In the genomic region with DNA sequence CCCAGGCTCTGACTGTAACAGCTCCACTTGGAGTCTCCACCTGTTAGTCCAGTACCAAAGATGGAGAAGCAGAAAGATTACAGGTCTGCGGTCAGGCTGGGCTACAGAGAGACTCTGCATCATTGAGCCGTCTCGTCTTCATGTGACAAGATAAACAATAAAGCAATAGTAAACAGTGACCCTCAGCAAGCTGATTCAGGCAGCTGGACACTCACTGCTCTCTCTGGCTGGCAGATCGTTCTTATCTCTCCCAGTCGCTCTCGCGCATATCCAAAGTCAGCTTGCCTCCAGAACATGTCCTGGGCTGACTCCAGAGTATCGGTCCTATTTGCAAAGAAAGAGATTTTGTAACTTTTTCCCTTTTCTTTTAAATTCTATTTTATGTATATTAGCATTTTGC, we compare ENCODE assay signal across 23 mouse cellular contexts. TPM values are rescaled to one million over a fixed set of nuclear protein-coding genes. Genes with fewer than 3 reads are reported as not detected.
DNase-seq lines count a peak whose midpoint lies in the region; ATAC-seq and TF ChIP-seq lines count a peak whose summit lies in the region.
"Had no signal": no experiment of that assay in that cellular context is flagged by ENCODE, and none has a peak within 500 bp of the region (broad histone marks: within the 10 kb centered on the region; RNA-seq: fewer than 3 reads in every experiment).

No protein-coding gene starts in this region.

- 0 out of 2 replicates have a peak, but pooled peaks have one; percentile 11 for TF ChIP-seq EP300 in lung, postnatal 0 days (IDR thresholded peaks at IDR 0.05)

- no peak overlapping the region for H3K27ac ChIP-seq in heart, embryonic 13.5 days (replicated peaks)
- no peak overlapping the region for H3K27ac ChIP-seq in lung, postnatal 0 days (ENCODE audit: low read length)
- H3K27ac ChIP-seq: embryonic facial prominence, embryonic 15.5 days; forebrain, embryonic 10.5 days; heart, embryonic 15.5 days; hindbrain, embryonic 12.5 days had no signal

- peaks cover 5% of the 10 kb centered on the region; the same call in 1 of the 2 replicates for H3K9me3 ChIP-seq in heart, embryonic 13.5 days
- H3K9me3 ChIP-seq in lung, postnatal 0 days (ENCODE audit: low read length) = no peaks in the 10 kb centered on the region
- H3K9me3 ChIP-seq: embryonic facial prominence, embryonic 15.5 days; forebrain, embryonic 10.5 days; G1E; heart, embryonic 15.5 days; hindbrain, embryonic 12.5 days had no signal

- H3K4me1 ChIP-seq in heart, embryonic 13.5 days = peaks cover 23% of the 10 kb centered on the region
- peaks cover 11% of the 10 kb centered on the region; the same call in 1 of the 2 replicates for H3K4me1 ChIP-seq in lung, postnatal 0 days (ENCODE audit: insufficient read depth, low read depth, low read length)

- 41% methylated on average over 8 of the region's 8 CpGs for WGBS in heart, embryonic 13.5 days
- 41% methylated on average over 8 of the region's 8 CpGs for WGBS in lung, postnatal 0 days

- H3K36me3 ChIP-seq in heart, embryonic 13.5 days = peaks cover 54% of the 10 kb centered on the region
- peaks cover 20% of the 10 kb centered on the region for H3K36me3 ChIP-seq in lung, postnatal 0 days (ENCODE audit: insufficient read depth, low read length)

- TF ChIP-seq CTCF in lung, postnatal 0 days (IDR thresholded peaks at IDR 0.05) = no peak

- no peak for DNase-seq in heart, postnatal 36 days
- peak; percentile 33 for DNase-seq in lung, postnatal 0 days (ENCODE audit: low spot score)
- no peak for DNase-seq in lung, adult 18-20 months
- DNase-seq in adrenal gland, postnatal 36 days = peak; percentile 32 to 49
- DNase-seq in kidney, adult 9 months = no peak
- DNase-seq: cerebellum, adult 11 months; cerebellum, adult 8-10 months; cerebellum, postnatal 14 days; embryo, embryonic 11 days; gastrocnemius, postnatal 36 days had no signal

- no peak overlapping the region for H3K4me2 ChIP-seq in heart, embryonic 13.5 days
- H3K4me2 ChIP-seq in lung, postnatal 0 days (replicated peaks; ENCODE audit: low read depth, low read length) = no peak overlapping the region
- H3K4me2 ChIP-seq: embryonic facial prominence, embryonic 15.5 days; heart, embryonic 15.5 days; hindbrain, embryonic 12.5 days had no signal

- intact Hi-C loops in heart, postnatal 36 days (cut with DNase I) = no loop called here

- H3K9ac ChIP-seq in heart, embryonic 13.5 days = 0 out of 2 replicates have a peak overlapping the region, but pooled peaks have one; percentile 5
- H3K9ac ChIP-seq in lung, postnatal 0 days (replicated peaks; ENCODE audit: low read depth) = no peak overlapping the region
- H3K9ac ChIP-seq: embryonic facial prominence, embryonic 15.5 days; heart, embryonic 15.5 days; hindbrain, embryonic 12.5 days had no signal

- H3K27me3 ChIP-seq in heart, embryonic 13.5 days (replicated peaks) = no peaks in the 10 kb centered on the region
- no peaks in the 10 kb centered on the region for H3K27me3 ChIP-seq in lung, postnatal 0 days (replicated peaks; ENCODE audit: insufficient read depth, low read length)
- H3K27me3 ChIP-seq: embryonic facial prominence, embryonic 15.5 days; heart, embryonic 15.5 days; hindbrain, embryonic 12.5 days had no signal

- H3K4me3 ChIP-seq in heart, embryonic 13.5 days = no peak overlapping the region
- H3K4me3 ChIP-seq in lung, postnatal 0 days (ENCODE audit: low read depth, low read length) = no peak overlapping the region
- H3K4me3 ChIP-seq: embryonic facial prominence, embryonic 15.5 days; erythroblast, embryonic 14.5 days; forebrain, embryonic 10.5 days; heart, embryonic 15.5 days; hindbrain, embryonic 12.5 days had no signal

- ATAC-seq in heart, embryonic 13.5 days (ENCODE audit: extremely low read depth, insufficient number of reproducible peaks, low FRiP score, low TSS enrichment) = no peak
- no peak for ATAC-seq in lung, postnatal 0 days
- ATAC-seq in megakaryocyte-erythroid progenitor cell, adult 5-6 weeks (replicated peaks; ENCODE audit: low FRiP score, low TSS enrichment, poor library complexity, severe bottlenecking) = 0 out of 2 replicates have a peak, but pooled peaks have one; percentile 40
- ATAC-seq: CD4-positive, CD25-positive, alpha-beta regulatory T cell, adult 4 months; forebrain, embryonic 14.5 days; hindbrain, embryonic 16.5 days; inflammation-experienced regulatory T-cells, adult 6 months; intestine, postnatal 0 days had no signal

RNA-seq across cellular contexts. Expression of gene Eogt, which starts 6.4 kb away (rescaled TPM):
- polyA plus RNA-seq in heart, embryonic 13.5 days (2015; fragmentation: Nextera tagmentation; extraction: Ambion mirVana) = 11.1 and 12.6 TPM in 2 replicates
- 10 to 100 TPM; 14.5 to 17.0 TPM for total RNA-seq in heart, postnatal 36 days (2021)
- polyA plus RNA-seq in lung, postnatal 0 days (2015; fragmentation: Nextera tagmentation; extraction: Ambion mirVana) = 15.3 and 15.5 TPM in 2 replicates
- 10 to 100 TPM; 37.2 to 44.2 TPM for total RNA-seq in adrenal gland, postnatal 36 days (2021)
- total RNA-seq in megakaryocyte-erythroid progenitor cell, adult 5-6 weeks (2014; fragmentation: Nextera tagmentation) = 2.5 and 4.5 TPM in 2 replicates
- total RNA-seq in megakaryocyte-erythroid progenitor cell, adult 5-6 weeks (2017) = 8.3 and 9.9 TPM in 2 replicates
- polyA plus RNA-seq: erythroblast, embryonic 14.5 days had no signal

RNA-seq across cellular contexts. Expression of gene Tmf1, which starts 36.3 kb away (rescaled TPM):
- 23.6 and 25.7 TPM in 2 replicates for polyA plus RNA-seq in heart, embryonic 13.5 days (2015; fragmentation: Nextera tagmentation; extraction: Ambion mirVana)
- total RNA-seq in heart, postnatal 36 days (2021) = 10 to 100 TPM; 38.5 to 39.7 TPM
- polyA plus RNA-seq in lung, postnatal 0 days (2015; fragmentation: Nextera tagmentation; extraction: Ambion mirVana) = 51.0 and 53.9 TPM in 2 replicates
- 10 to 100 TPM; 52.9 to 53.6 TPM for total RNA-seq in adrenal gland, postnatal 36 days (2021)
- 19.1 and 29.5 TPM in 2 replicates for total RNA-seq in megakaryocyte-erythroid progenitor cell, adult 5-6 weeks (2014; fragmentation: Nextera tagmentation)
- 85.9 and 109 TPM in 2 replicates for total RNA-seq in megakaryocyte-erythroid progenitor cell, adult 5-6 weeks (2017)

Comparison
In these comparisons a context has a peak if more than half of its experiments do, and no peak if none do; other contexts are left out.
1. DNase-seq: peak in lung, postnatal 0 days (single experiment) and adrenal gland, postnatal 36 days (2 of 2); none in heart, postnatal 36 days (0 of 2), lung, adult 18-20 months (0 of 2) and kidney, adult 9 months (single experiment).